10 mouse cellular contexts compared by ENCODE assay signal in the genomic region with DNA sequence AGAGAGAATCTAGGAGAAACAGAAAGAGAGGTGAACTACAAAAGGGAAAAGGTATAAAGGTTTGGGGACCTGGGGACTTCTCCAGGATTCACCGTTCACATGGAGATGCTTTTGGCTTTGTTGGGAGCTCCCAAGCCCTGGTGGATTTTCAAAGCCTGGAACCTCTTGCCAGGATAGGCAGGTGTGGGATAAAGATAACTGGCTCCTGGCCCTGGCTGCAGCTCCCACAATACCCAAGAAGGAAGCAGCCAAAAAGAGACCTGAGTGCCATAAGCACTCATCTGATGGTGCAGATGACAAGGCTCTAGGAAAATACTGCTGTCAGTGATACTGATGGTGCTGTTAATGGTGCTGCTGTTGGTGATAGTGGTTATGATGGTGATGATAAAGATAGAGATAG. TPM values are rescaled to one million over a fixed set of nuclear protein-coding genes. Genes with fewer than 3 reads are reported as not detected.
"Had no signal": no experiment of that assay in that cellular context is flagged by ENCODE, and none has a peak within 500 bp of the region (broad histone marks: within the 10 kb centered on the region; RNA-seq: fewer than 3 reads in every experiment).

No protein-coding gene starts in this region.

- DNase-seq: kidney, postnatal 10 days; kidney, postnatal 4 days; layer of hippocampus, adult 9-11 months; liver; liver, embryonic 13.5 days; liver, postnatal 0 days; lung, postnatal 14 days; thymus, postnatal 36 days had no signal

RNA-seq across cellular contexts. Expression of gene Chrna4, which starts 8.8 kb away (rescaled TPM):
- total RNA-seq: monocyte, adult 5-6 weeks; neutrophil, adult 5-6 weeks had no signal
